Mouse (Mus musculus) retina, adult 2 months (tissue): ENCODE measurements around the gene Adgrg6.

ENCODE experiments used
- DNase-seq: peaks from one replicate; pipeline ENCODE4 v3.0.0-alpha.2; 2012; ENCODE audit warnings: low read depth, low spot score

Gene Adgrg6

GRCm38 (mm10) chr10:14491838-14492237, 53.6 kb downstream of the Adgrg6 start:
- DNase-seq, result no peak

GRCm38 (mm10) chr10:14483257-14483656, 62.2 kb downstream of the Adgrg6 start:
- DNase-seq, result no peak

- no peak for DNase-seq
Observed at GRCm38 (mm10) chr10:14482483-14482882, 63.0 kb downstream of the Adgrg6 start.

GRCm38 (mm10) chr10:14480928-14481327, 64.5 kb downstream of the Adgrg6 start:
- no peak for DNase-seq

- no peak for DNase-seq
Observed at GRCm38 (mm10) chr10:14476393-14476792, 69.1 kb downstream of the Adgrg6 start.

GRCm38 (mm10) chr10:14475641-14476040, 69.8 kb downstream of the Adgrg6 start:
- DNase-seq, result no peak

GRCm38 (mm10) chr10:14474541-14475305, 70.7 kb downstream of the Adgrg6 start:
- DNase-seq, result no peak

- no peak for DNase-seq
Observed at GRCm38 (mm10) chr10:14471039-14471550, 74.4 kb downstream of the Adgrg6 start.

DNA sequence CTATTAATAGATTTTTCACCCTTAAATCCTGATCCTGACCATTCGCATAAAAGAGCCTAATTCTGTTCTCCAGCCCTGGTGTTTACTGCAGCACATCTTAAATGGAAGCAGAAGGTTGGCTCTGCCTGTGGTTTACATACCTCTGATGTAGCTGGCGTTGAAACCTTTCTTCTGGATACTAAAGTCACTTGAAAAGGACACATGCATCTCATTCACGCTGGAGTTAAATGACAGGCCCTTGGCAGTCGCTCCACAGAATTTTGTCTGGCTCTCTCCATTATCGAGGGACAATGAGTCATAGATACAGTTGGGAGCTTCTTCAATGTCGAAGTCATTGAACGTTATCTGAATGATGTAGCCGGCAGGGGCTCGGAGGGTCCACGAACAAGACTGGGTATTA, 76.8 kb downstream of the Adgrg6 start:
- DNase-seq, result no peak

DNA sequence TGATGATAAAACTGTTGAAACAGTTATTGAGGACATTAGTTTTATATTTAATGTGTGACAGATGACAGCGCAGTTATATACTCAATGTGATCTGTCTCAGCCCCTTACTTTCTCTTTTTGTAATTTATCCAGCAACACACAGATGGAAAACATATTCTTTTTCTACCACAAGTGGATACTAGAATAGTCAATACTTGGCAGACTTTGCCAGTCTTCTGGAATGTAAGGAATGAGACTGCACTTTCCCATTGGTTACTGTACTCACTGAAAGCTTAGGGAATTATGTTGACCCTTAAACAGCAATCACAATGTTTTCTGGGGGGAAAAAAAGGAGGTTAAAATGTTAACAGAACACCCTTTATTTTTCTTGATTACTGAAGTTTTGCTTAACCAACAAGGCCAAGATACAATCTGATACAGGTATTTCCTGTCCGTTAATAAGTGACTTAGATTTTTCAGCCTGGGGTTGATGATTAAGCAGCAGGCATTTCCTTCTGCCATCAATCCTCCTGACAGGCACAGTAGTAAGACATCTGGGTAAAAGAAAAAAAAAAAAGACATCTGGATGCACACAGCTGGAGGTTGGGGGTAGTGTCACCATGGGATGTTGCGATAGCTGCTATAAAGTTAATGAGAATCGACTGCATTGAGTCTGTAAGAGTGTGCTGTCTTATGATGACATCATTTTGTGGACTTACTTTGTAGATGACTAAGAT, 81.5 kb downstream of the Adgrg6 start:
- DNase-seq, result no peak

GRCm38 (mm10) chr10:14460933-14461514, 84.4 kb downstream of the Adgrg6 start:
- DNase-seq, result no peak

GRCm38 (mm10) chr10:14460252-14460932, 85.1 kb downstream of the Adgrg6 start:
- no peak for DNase-seq

GRCm38 (mm10) chr10:14459819-14460218, 85.6 kb downstream of the Adgrg6 start:
- no peak for DNase-seq

DNA sequence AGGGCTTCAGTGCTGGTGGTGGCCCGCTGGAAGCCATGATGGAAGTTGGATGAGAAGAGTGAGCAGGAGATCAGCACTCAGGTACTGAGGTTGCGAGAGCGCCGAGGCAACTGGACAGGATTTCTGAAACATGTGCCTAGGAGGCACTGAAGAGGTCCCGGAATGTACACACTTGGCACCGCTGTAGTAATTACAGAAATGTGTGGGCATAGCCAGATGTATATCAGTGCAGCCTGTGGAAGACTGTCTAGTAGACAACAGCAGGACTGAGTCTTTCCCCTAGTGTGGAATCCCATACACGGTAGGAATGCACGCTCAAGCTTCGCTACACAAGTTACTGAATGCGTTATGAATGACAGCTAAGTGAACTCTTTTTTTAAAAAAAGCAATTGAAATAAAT, 86.1 kb downstream of the Adgrg6 start:
- DNase-seq, result no peak

DNA sequence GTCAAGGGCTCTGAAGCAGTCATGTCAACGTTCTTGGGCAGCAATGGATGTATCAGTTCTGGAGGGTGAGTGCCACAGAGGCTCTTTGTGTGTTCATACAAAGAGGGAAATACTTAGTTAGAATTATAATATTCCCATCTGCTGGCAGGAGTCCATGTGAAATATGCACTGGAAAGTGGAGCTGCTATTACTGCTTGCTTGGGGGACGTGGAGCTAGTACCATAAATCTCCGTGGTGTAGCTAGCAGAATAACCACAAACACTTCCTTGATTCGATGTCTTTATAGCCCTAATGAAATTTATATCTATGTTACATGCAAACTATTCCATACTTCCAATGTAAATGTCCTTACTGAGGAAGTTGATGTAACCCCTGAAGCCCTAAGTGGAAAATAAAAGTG, 91.0 kb downstream of the Adgrg6 start:
- no peak for DNase-seq

- DNase-seq, result peak; percentile 6
Observed at GRCm38 (mm10) chr10:14451811-14452210, 93.6 kb downstream of the Adgrg6 start.

DNA sequence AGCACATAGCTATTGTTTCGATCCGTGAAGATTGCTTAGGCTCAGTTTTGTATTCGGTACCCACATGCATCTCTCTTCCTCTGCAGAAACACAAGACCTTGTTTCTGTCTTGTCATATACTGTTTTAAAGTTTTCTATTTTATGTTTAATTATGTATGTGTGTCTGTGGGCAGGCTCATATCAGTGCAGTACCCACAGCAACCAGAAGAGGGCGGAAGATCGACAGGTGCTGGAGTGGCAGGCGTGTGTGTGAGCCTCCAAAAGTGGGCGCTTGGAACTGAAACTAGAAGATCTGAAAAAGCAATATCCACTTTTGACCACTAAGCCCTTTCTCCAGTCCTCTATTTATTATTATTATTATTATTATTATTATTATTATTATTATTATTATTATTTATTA, 95.4 kb downstream of the Adgrg6 start:
- no peak for DNase-seq

DNA sequence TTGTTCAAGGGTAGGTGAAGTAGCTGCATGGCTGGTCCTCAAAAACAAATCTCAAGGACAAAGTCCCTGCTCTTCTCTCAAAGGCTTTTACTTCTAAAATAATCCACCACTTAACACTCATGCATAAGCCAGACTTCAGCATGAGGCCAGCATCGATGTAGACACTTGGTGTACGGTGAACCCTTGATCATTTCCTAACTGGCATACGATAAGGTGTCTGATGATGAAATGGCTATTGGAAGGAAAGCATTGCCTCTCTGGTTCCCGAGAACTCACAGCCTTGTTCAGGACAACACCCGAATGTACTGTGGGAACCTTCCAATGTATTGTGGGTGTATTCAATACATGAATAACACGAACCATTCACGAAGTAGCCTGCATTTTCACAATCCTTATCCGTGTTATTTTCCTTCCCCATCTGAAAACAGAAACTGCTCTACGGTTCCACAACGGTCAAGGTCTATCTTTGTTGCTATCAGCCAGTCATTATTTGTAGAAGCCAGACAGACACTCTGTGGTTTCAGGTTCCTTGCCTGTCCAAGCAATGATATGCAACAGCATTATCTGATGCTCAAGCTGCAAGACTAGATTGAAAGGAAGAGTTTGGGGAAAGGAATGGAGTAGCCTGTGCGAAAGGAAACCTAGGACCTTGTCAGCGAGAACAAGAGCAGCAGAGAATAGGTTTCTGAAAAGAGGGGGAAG, 99.7 kb downstream of the Adgrg6 start:
- DNase-seq, result no peak

DNA sequence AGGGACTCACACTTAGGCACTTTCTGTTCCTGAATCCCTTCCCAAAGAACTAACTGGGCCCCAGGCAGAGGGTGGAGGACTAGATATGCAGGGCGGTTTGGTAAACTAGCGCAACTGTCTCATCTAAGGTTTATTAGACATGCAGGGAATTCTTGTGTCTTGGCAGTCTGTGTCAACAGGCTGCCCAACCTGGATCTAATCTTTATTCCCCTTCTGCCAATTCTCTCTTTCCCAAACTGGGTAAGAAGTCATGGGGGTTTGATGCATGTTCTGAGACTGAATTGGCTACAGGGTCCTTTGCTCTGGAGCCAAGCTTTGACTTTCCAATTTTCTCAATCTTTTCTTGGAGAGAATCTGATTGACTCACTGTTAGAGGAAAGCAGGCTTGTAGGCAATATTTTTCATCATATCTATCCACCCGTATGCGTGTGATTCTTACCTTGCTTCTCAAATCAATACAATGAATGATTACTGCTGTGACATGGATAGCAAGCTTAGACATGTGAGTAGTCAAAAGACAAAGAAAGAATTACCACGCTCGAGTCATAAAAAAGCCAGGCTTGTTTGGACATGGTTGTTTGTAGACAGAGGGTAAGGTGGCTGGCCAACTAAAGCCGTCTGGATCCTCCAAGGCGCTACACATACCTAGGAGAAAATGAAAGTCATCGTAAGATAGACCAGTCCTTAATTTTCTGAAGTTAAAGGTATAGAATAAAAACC, 104.4 kb downstream of the Adgrg6 start:
- DNase-seq, result no peak

DNA sequence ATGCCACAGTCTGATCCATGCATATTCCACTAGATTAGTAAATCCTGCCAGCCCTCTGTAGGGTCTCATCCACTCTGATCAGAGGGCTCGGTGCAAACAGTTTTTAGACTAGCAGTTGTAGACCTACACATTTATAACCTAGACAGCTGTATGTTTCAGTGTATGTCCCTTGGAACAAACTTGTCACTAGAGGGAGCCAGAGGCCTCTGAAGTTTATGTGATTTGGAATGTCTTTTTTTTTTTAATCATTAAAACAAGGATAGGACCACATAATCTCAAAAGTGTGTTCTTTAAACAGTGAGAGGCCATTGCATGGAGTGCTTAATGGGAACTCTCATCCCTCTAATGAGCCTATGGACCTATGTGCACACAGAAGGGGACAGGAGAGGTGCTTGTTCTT, 141.4 kb downstream of the Adgrg6 start:
- no peak for DNase-seq

GRCm38 (mm10) chr10:14401744-14402143, 143.7 kb downstream of the Adgrg6 start:
- no peak for DNase-seq
